Mouse (Mus musculus): ENCODE data around the gene Gm5269.

The Gm5269 gene

DNA sequence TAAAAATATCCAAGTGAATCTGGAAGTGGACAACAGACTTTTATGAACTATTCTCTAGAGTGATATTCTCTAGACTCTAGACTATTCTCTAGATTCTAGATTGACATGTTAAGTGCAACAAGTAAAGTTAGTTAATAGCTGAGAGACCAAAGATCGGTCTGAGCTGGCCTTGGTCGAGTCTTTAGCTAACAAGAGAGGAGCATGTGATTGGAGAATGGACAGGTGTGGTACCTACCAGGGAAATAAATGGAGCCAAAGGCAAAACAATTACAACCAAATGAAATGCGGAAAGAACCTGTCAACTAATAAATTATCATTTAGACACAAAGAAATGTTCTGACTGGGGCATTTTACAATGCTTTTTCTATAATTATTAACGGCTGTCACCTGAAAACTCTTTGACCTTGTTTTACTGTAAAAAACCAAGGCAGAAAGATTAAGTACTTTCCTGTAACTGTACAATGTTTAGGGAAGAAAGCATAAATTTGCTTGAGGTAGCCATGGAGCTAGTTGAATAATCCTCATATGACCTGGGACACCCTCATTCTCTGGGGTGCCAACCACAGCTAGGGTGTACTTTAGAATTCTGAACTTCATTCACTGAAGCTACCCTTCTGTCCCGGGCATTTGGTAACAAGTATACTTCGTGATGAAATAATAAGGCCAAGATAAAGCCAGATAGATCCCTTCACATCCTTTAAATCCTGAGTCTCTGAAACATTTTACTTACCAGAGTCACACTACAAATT, 13.4 kb downstream of the Gm5269 start:
- no peak for DNase-seq

- no peak for DNase-seq
Measured at GRCm38 (mm10) chr1:45875640-45876039, 14.4 kb downstream of the Gm5269 start.

DNA sequence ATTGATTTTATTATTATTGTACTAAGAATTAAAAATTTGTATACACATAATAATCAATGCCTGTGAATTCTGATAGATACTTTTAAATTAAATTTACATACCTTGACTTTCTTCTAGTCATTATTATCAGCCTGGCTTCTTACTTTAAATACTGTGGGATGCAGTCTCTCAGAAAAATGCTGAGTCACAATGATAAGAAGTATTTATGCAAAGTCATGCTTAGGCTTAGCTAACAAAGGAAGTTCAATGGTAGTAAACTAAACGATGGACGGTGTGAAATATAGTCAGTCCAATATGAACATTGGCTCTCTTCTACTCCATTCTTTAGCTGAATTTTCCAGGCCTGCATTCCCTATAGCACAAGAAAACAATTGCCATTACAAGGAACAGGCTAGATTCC, 16.8 kb downstream of the Gm5269 start:
- no peak for DNase-seq

GRCm38 (mm10) chr1:45868479-45869137, 21.5 kb downstream of the Gm5269 start:
- DNase-seq, result no peak

DNA sequence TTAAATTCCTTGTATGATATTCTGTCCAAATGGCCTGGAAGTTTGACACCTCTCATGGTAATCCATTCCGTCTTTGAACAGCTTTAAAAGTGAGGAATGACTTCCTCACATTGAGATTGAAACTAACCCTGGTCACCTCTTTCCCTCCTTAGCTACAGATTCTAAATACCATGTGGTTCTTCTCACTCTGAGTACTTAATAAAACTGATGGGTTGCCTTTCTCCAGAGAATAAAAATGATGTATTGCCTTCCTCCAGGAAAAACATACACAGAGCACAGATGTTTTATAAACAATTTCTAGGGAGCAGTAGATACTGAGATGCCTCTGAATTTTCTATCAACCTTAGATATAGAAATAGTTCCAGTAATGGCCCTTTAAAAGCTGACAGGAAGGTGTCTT, 22.0 kb downstream of the Gm5269 start:
- DNase-seq, result no peak

DNA sequence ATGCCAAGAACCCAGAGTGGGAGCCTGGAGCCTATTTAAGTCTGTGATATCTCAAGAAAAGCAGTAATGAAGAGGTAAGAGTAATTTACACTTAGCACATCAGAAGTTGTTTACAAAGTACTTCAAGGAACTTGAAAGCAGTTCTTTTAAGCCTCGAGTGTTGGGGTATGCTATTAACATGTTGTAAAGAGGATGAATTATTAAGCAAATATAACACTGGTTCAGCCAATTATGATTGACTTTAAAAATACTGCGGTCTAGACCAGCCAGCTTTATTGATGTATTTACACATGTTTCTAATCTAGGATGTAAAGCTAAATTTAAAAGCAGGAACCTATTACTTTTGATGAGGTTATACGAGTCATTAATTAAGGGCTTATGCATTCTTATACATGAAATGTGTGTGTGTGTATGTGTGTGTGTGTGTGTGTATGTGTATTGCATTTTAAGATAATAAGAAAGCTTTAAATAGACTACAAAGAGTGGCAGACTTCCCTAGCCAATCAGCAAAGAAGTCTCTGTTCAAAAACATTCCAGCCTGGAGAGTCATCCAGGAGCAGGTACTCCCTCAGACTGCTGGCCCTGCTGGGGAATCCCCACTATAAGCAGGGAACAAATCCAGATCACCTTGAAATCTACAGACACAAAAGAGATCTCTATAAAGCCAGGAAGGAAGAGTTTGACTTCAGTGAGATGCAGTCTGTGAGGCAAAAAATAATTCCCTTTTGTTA, 23.6 kb downstream of the Gm5269 start:
- no peak for DNase-seq

- no peak for DNase-seq
Measured at GRCm38 (mm10) chr1:45865727-45866126, 24.3 kb downstream of the Gm5269 start.

- no peak for DNase-seq
Measured at GRCm38 (mm10) chr1:45865316-45865715, 24.8 kb downstream of the Gm5269 start.

- DNase-seq, result no peak
Measured at GRCm38 (mm10) chr1:45864564-45865014, 25.5 kb downstream of the Gm5269 start.

GRCm38 (mm10) chr1:45863641-45864040, 26.4 kb downstream of the Gm5269 start:
- no peak for DNase-seq

GRCm38 (mm10) chr1:45861162-45861561, 28.9 kb downstream of the Gm5269 start:
- DNase-seq, result no peak

DNA sequence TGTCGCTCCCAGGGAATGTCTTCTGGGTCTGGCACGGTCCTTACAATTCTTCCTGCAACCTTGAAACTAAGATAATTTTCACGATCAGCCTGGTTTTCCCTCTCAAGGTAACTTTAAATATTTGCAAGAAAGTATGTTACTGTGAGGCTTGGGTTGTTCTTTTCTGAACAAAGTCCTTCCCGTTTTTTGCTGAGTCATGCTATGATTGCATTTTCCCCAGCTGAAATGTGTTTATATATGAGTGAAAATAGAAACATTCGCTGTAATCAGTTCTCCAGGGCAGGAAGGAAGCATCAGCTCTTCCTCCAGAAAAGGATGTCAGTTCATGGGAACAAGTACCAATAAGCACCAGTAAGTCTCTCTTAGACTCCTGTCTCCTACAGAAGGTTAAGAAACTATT, 29.7 kb downstream of the Gm5269 start:
- DNase-seq, result no peak

- no peak for DNase-seq
Measured at GRCm38 (mm10) chr1:45858038-45858437, 32.0 kb downstream of the Gm5269 start.

DNA sequence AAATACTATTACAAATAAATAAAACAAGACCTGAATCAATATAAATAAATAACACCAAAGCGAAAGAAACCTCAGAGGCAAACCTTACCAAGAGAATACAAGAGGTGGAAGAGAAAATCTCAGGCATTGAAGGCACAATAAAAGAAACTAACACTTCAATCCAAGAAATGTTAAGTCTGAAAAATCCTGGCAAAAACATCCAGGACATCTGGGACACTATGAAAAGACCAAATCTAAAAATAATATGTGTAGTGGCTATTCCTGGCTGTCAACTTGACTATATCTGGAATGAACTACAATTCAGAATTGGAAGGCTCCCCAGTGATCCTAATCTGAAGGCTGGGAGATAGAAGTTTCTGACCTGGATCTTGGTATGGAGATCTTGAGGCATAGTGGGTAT, 44.6 kb downstream of the Gm5269 start:
- no peak for DNase-seq

All from thymus, postnatal 25 days (tissue).